Mouse (Mus musculus) heart, postnatal 0 days (tissue): Measurements from ENCODE around the gene Fxyd6.

Source experiments
- CTCF ChIP-seq: IDR thresholded peaks from 2 replicates; pipeline ENCODE4 v1.5.1; 2016; ENCODE audit warnings: antibody characterized with exemption, control low read depth, low read depth
- EP300 ChIP-seq: IDR thresholded peaks from 2 replicates; pipeline ENCODE4 v1.6.1; 2016; ENCODE audit warnings: antibody characterized with exemption, low read depth

DNA sequence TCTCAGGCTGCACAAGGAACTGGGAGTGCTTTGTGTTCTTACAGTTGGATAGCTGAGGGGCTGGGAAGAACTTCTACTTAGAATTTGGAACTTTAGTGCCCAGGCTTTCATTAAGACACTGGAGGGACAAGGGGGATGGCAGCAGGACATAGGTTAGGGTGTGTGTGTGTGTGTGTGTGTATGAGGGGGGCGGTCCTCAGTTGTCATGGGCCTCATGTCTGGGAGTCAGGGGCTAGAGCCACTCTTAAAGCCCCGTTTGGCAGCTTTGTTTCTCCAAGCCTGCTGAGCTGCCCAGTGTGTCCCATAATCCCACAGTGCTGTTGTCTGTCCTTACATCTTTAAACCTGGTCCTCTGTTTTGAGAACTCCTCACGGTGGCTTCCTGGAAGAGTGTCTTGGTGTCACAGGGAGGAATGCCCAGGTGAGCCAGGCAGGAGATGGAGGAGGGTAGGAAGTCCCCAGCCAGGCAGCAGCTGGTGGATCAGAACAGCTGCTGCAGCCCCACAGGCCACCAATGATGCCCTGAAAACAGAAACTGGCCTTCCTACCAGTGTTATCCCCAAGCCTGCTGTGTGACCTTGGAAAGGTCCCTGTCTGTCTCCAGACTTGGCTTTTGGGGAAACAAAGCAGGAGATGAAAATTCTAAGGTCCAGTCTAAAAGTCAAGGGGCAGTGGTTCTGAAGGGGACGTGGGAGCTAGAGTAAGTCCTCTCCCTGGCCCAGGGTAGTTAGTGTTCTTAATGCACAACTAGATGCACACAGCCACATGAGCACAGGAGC lies 42.9 kb downstream of the Fxyd6 start:
- no peak for TF ChIP-seq CTCF
- no peak for TF ChIP-seq EP300
